Mouse (Mus musculus) T-helper 2 cell (primary cell): ENCODE measurements around the gene Gm3594.
"Not testable (repeated sequence)": the region's sequence is repeated elsewhere in the genome, so short reads cannot be mapped to it uniquely, and the experiment has no call there.

Experiments used
- in situ Hi-C: fragments of 300-600 bp; cut with MboI, MseI; formaldehyde crosslinking; loops from one replicate; pipeline ENCODE4 v1.15.1; 2025; ENCODE audit warnings: high pct_unique_total_duplicates

The Gm3594 gene

GRCm38 (mm10) chr14:6444511-6444910 lies at the start of gene Gm3594:
Gene Gm3594, minus strand, starts transcription at chr14:6444611.
- in situ Hi-C loops: not testable (repeated sequence)

- in situ Hi-C loops: not testable (repeated sequence)
These were observed 41.9 kb upstream of the Gm3594 start for GRCm38 (mm10) chr14:6486331-6486730.

- in situ Hi-C loops: not testable (repeated sequence)
These were observed 41.1 kb upstream of the Gm3594 start for GRCm38 (mm10) chr14:6485541-6485940.

- in situ Hi-C loops: not testable (repeated sequence)
These were observed 37.7 kb upstream of the Gm3594 start for GRCm38 (mm10) chr14:6482126-6482525.

GRCm38 (mm10) chr14:6471856-6472255 lies 27.4 kb upstream of the Gm3594 start:
- in situ Hi-C loops: loop anchor here (5.0 kb wide), 1 partner anchor 1665 kb away; no protein-coding TSS in a partner anchor

GRCm38 (mm10) chr14:6440774-6441173 lies 3.6 kb downstream of the Gm3594 start:
- in situ Hi-C loops: not testable (repeated sequence)

- in situ Hi-C loops: not testable (repeated sequence)
These were observed 4.2 kb downstream of the Gm3594 start for GRCm38 (mm10) chr14:6440206-6440605.

GRCm38 (mm10) chr14:6426766-6427165 lies 17.6 kb downstream of the Gm3594 start:
- in situ Hi-C loops: not testable (repeated sequence)

- in situ Hi-C loops: not testable (repeated sequence)
These were observed 18.1 kb downstream of the Gm3594 start for GRCm38 (mm10) chr14:6426353-6426752.

GRCm38 (mm10) chr14:6412382-6412781 lies 32.0 kb downstream of the Gm3594 start, which contains the start of gene Gm3591:
Gene Gm3591, minus strand, starts transcription at chr14:6412482.
- in situ Hi-C loops: not testable (repeated sequence)

- in situ Hi-C loops: not testable (repeated sequence)
These were observed 54.2 kb downstream of the Gm3594 start, which contains the start of gene Gm16440 for GRCm38 (mm10) chr14:6390219-6390618. Gene Gm16440, minus strand, starts transcription at chr14:6390319.
